Mouse (Mus musculus): ENCODE data around the gene Arhgap29. TPM values are rescaled to one million over a fixed set of nuclear protein-coding genes. Genes with fewer than 3 reads are reported as not detected.

Gene Arhgap29
- polyA plus RNA-seq, 1 experiment = 5.8 TPM

DNA sequence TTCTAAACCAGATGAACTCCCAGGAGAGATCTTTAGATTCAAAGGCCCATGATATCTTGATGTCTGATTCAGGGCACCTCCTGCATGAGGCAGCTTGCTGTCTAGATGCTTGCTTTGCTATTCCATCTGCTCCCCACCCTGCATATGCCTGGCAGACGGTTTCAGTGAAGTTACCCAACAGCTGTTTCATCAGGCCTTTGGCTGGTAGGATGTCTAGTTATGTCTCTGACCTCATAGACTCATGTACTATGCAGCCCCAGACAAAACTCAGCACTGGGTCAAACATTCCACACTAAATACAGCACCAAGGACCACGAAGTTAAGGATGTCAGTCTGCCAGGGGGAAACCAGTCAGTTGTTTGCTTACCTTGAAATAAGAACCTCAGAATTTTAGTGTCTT, 6.4 kb upstream of the Arhgap29 start:
- TF ChIP-seq CEBPB (IDR thresholded peaks at IDR 0.05; ENCODE audit: low read depth) (no peak), MYOG (IDR thresholded peaks at IDR 0.05; ENCODE audit: control insufficient read depth, extremely low read depth, insufficient read length) (no peak), CTCF (IDR thresholded peaks at IDR 0.05; ENCODE audit: control insufficient read depth, insufficient read depth, insufficient read length) (no peak), FOSL1 (IDR thresholded peaks at IDR 0.05; ENCODE audit: insufficient read depth, low read length, poor library complexity, severe bottlenecking) (no peak), USF1 (IDR thresholded peaks at IDR 0.05; ENCODE audit: low read depth) (no peak), MAX (IDR thresholded peaks at IDR 0.05) (no peak), MYOD1 (IDR thresholded peaks at IDR 0.05; ENCODE audit: control insufficient read depth, insufficient read length, low read depth) (no peak)
- H3K79me3 ChIP-seq (ENCODE audit: low read depth) = no peaks in the 10 kb centered on the region
- no peaks in the 10 kb centered on the region for H3K79me2 ChIP-seq (ENCODE audit: control insufficient read depth, insufficient read depth)
- no peak overlapping the region for H3ac ChIP-seq (ENCODE audit: control insufficient read depth, insufficient read length, low read depth)
- no peaks in the 10 kb centered on the region for H3K36me3 ChIP-seq (ENCODE audit: control insufficient read depth, insufficient read depth)
- H3K4me3 ChIP-seq (ENCODE audit: insufficient read depth, poor library complexity, severe bottlenecking) = no peak overlapping the region
- peaks cover 21% of the 10 kb centered on the region for H3K27me3 ChIP-seq (ENCODE audit: control insufficient read depth, insufficient read depth, insufficient read length)

DNA sequence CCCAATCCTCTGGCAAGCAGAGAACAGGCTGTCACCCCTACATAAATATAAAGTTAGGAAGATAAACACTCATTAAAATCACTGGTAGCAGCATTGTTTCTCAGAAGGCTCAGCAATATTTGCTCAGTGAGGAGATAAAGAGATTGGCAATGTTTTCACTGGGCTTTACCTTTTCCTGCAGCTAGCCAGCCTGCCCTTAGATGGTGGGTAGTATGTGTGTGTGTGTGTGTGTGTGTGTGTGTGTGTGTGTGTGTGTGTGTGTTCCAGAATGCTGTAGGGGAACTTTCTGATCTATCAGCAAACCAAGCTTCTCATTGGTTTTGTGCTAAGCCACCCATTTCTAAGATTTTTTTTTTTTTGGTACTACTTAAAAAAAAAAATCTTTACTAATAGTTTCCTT, 5.6 kb upstream of the Arhgap29 start:
- TF ChIP-seq MYOG (IDR thresholded peaks at IDR 0.05; ENCODE audit: control insufficient read depth, extremely low read depth, insufficient read length) (no peak), MYOD1 (IDR thresholded peaks at IDR 0.05; ENCODE audit: control insufficient read depth, insufficient read length, low read depth) (no peak), USF1 (IDR thresholded peaks at IDR 0.05; ENCODE audit: low read depth) (no peak)
- no peak overlapping the region for H3K4me3 ChIP-seq (ENCODE audit: insufficient read depth, poor library complexity, severe bottlenecking)
- H3K79me2 ChIP-seq (ENCODE audit: control insufficient read depth, insufficient read depth) = no peaks in the 10 kb centered on the region
- H3K36me3 ChIP-seq (ENCODE audit: control insufficient read depth, insufficient read depth) = no peaks in the 10 kb centered on the region
- H3K79me3 ChIP-seq (ENCODE audit: low read depth) = no peaks in the 10 kb centered on the region
- H3K27me3 ChIP-seq (ENCODE audit: control insufficient read depth, insufficient read depth, insufficient read length) = peaks cover 16% of the 10 kb centered on the region
- no peak overlapping the region for H3ac ChIP-seq (ENCODE audit: control insufficient read depth, insufficient read length, low read depth)

- Histone ChIP-seq H3K79me2 (ENCODE audit: control insufficient read depth, insufficient read depth) (no peaks in the 10 kb centered on the region), H3K36me3 (ENCODE audit: control insufficient read depth, insufficient read depth) (no peaks in the 10 kb centered on the region), H3K79me3 (ENCODE audit: low read depth) (no peaks in the 10 kb centered on the region), H3ac (ENCODE audit: control insufficient read depth, insufficient read length, low read depth) (no peak overlapping the region), H3K4me3 (ENCODE audit: insufficient read depth, poor library complexity, severe bottlenecking) (no peak overlapping the region), H3K27me3 (ENCODE audit: control insufficient read depth, insufficient read depth, insufficient read length) (peaks cover 22% of the 10 kb centered on the region)
- TF ChIP-seq USF1 (IDR thresholded peaks at IDR 0.05; ENCODE audit: low read depth) = no peak
- TF ChIP-seq MAX (IDR thresholded peaks at IDR 0.05) = no peak
- TF ChIP-seq CEBPB (IDR thresholded peaks at IDR 0.05; ENCODE audit: low read depth) = no peak
- TF ChIP-seq FOSL1 (IDR thresholded peaks at IDR 0.05; ENCODE audit: insufficient read depth, low read length, poor library complexity, severe bottlenecking) = no peak
- TF ChIP-seq CTCF (IDR thresholded peaks at IDR 0.05; ENCODE audit: control insufficient read depth, insufficient read depth, insufficient read length) = no peak
- TF ChIP-seq MYOG (IDR thresholded peaks at IDR 0.05; ENCODE audit: control insufficient read depth, extremely low read depth, insufficient read length) = no peak
- no peak for TF ChIP-seq MYOD1 (IDR thresholded peaks at IDR 0.05; ENCODE audit: control insufficient read depth, insufficient read length, low read depth)
Measured at GRCm38 (mm10) chr3:121950139-121950538, 2.2 kb upstream of the Arhgap29 start.

GRCm38 (mm10) chr3:121951116-121951515, 1.2 kb upstream of the Arhgap29 start:
- Histone ChIP-seq H3ac (ENCODE audit: control insufficient read depth, insufficient read length, low read depth) (no peak overlapping the region), H3K79me3 (ENCODE audit: low read depth) (no peaks in the 10 kb centered on the region), H3K4me3 (ENCODE audit: insufficient read depth, poor library complexity, severe bottlenecking) (no peak overlapping the region), H3K79me2 (ENCODE audit: control insufficient read depth, insufficient read depth) (no peaks in the 10 kb centered on the region), H3K36me3 (ENCODE audit: control insufficient read depth, insufficient read depth) (no peaks in the 10 kb centered on the region), H3K27me3 (ENCODE audit: control insufficient read depth, insufficient read depth, insufficient read length) (peaks cover 18% of the 10 kb centered on the region)
- TF ChIP-seq USF1 (IDR thresholded peaks at IDR 0.05; ENCODE audit: low read depth) (no peak), MYOG (IDR thresholded peaks at IDR 0.05; ENCODE audit: control insufficient read depth, extremely low read depth, insufficient read length) (no peak), MYOD1 (IDR thresholded peaks at IDR 0.05; ENCODE audit: control insufficient read depth, insufficient read length, low read depth) (no peak), MAX (IDR thresholded peaks at IDR 0.05) (no peak), FOSL1 (IDR thresholded peaks at IDR 0.05; ENCODE audit: insufficient read depth, low read length, poor library complexity, severe bottlenecking) (no peak), CEBPB (IDR thresholded peaks at IDR 0.05; ENCODE audit: low read depth) (no peak), CTCF (IDR thresholded peaks at IDR 0.05; ENCODE audit: control insufficient read depth, insufficient read depth, insufficient read length) (no peak)

GRCm38 (mm10) chr3:121953049-121953432, 700 bp downstream of the Arhgap29 start:
- TF ChIP-seq MYOD1 (IDR thresholded peaks at IDR 0.05; ENCODE audit: control insufficient read depth, insufficient read length, low read depth) = no peak
- no peak for TF ChIP-seq MAX (IDR thresholded peaks at IDR 0.05)
- no peak for TF ChIP-seq USF1 (IDR thresholded peaks at IDR 0.05; ENCODE audit: low read depth)
- no peak for TF ChIP-seq MYOG (IDR thresholded peaks at IDR 0.05; ENCODE audit: control insufficient read depth, extremely low read depth, insufficient read length)
- no peak for TF ChIP-seq FOSL1 (IDR thresholded peaks at IDR 0.05; ENCODE audit: insufficient read depth, low read length, poor library complexity, severe bottlenecking)
- no peak for TF ChIP-seq CEBPB (IDR thresholded peaks at IDR 0.05; ENCODE audit: low read depth)
- no peak for TF ChIP-seq CTCF (IDR thresholded peaks at IDR 0.05; ENCODE audit: control insufficient read depth, insufficient read depth, insufficient read length)
- Histone ChIP-seq H3K4me3 (ENCODE audit: insufficient read depth, poor library complexity, severe bottlenecking) (peak overlapping the region; percentile 2), H3K36me3 (ENCODE audit: control insufficient read depth, insufficient read depth) (no peaks in the 10 kb centered on the region)

More at GRCm38 (mm10) chr3:121953049-121953432, 700 bp downstream of the Arhgap29 start:
- no peaks in the 10 kb centered on the region for H3K79me3 ChIP-seq (ENCODE audit: low read depth)
- no peak overlapping the region for H3ac ChIP-seq (ENCODE audit: control insufficient read depth, insufficient read length, low read depth)
- H3K79me2 ChIP-seq (ENCODE audit: control insufficient read depth, insufficient read depth) = no peaks in the 10 kb centered on the region
- peaks cover 18% of the 10 kb centered on the region for H3K27me3 ChIP-seq (ENCODE audit: control insufficient read depth, insufficient read depth, insufficient read length)
